Mouse (Mus musculus) spleen, adult 2 months (tissue): Measurements from ENCODE around the gene Naxd. TPM values are rescaled to one million over a fixed set of nuclear protein-coding genes. Genes with fewer than 3 reads are reported as not detected.
A peak's percentile ranks its signal among the peaks of the same experiment; 100 is the strongest.

Source experiments
- DNase-seq, 2 experiments: peaks; one replicate each; pipeline versions ENCODE4 v3.0.0 to v3.0.0-alpha.2; 2012 to 2021; ENCODE audit warnings: low spot score in 2 of 2, low read depth in 1 of 2
- H3K27ac ChIP-seq: fragments of 200-500 bp; 2 replicates; pipeline ENCODE4 v1.5.1; 2012; ENCODE audit warnings: low read length, inconsistent platforms; ENCODE audit not compliant: insufficient read depth
- H3K27me3 ChIP-seq: fragments of 200-500 bp; 2 replicates; pipeline ENCODE4 v1.6.1; 2012; ENCODE audit warnings: mild to moderate bottlenecking, moderate library complexity, low read length, inconsistent platforms; ENCODE audit not compliant: control insufficient read depth, insufficient read depth
- H3K36me3 ChIP-seq: fragments of 200-500 bp; 2 replicates; pipeline ENCODE4 v1.6.1; 2012; ENCODE audit warnings: mild to moderate bottlenecking, low read length, inconsistent platforms; ENCODE audit not compliant: control insufficient read depth, insufficient read depth
- H3K4me1 ChIP-seq: fragments of 200-500 bp; 2 replicates; pipeline ENCODE4 v1.6.1; 2011; ENCODE audit warnings: inconsistent platforms; ENCODE audit not compliant: control insufficient read depth, insufficient read depth, insufficient read length
- H3K4me3 ChIP-seq: fragments of 200-500 bp; 2 replicates; pipeline ENCODE4 v1.5.1; 2011; ENCODE audit warnings: mild to moderate bottlenecking, inconsistent platforms; ENCODE audit not compliant: insufficient read depth, insufficient read length; ENCODE audit errors: extremely low read depth
- CTCF ChIP-seq: fragments of 200-500 bp; IDR thresholded peaks from 2 replicates; pipeline ENCODE4 v1.5.1; 2011; ENCODE audit warnings: mild to moderate bottlenecking, inconsistent platforms; ENCODE audit not compliant: insufficient read depth, insufficient read length, insufficient replicate concordance; ENCODE audit errors: extremely low read depth
- POLR2A ChIP-seq: fragments of 200-500 bp; IDR thresholded peaks from 2 replicates; pipeline ENCODE4 v1.6.1; 2011; ENCODE audit warnings: low read depth, low read length, inconsistent platforms
- WGBS: fragments of 180-500 bp; shearing (Covaris S2); methylation state at CpG from one replicate; pipeline ENCODE4 v1.1.7; 2018; 5-methylcytosine and 5-hydroxymethylcytosine counted together
- polyA plus RNA-seq: library from polyadenylated mRNA; depleted of rRNA; stranded (reverse); fragments of >200 nt; gene quantifications from 2 replicates; pipeline ENCODE4 v1.2.3, GENCODE M21; 2012; rRNA removed

The Naxd gene
- 57.0 and 61.6 TPM in 2 replicates for polyA plus RNA-seq

DNA sequence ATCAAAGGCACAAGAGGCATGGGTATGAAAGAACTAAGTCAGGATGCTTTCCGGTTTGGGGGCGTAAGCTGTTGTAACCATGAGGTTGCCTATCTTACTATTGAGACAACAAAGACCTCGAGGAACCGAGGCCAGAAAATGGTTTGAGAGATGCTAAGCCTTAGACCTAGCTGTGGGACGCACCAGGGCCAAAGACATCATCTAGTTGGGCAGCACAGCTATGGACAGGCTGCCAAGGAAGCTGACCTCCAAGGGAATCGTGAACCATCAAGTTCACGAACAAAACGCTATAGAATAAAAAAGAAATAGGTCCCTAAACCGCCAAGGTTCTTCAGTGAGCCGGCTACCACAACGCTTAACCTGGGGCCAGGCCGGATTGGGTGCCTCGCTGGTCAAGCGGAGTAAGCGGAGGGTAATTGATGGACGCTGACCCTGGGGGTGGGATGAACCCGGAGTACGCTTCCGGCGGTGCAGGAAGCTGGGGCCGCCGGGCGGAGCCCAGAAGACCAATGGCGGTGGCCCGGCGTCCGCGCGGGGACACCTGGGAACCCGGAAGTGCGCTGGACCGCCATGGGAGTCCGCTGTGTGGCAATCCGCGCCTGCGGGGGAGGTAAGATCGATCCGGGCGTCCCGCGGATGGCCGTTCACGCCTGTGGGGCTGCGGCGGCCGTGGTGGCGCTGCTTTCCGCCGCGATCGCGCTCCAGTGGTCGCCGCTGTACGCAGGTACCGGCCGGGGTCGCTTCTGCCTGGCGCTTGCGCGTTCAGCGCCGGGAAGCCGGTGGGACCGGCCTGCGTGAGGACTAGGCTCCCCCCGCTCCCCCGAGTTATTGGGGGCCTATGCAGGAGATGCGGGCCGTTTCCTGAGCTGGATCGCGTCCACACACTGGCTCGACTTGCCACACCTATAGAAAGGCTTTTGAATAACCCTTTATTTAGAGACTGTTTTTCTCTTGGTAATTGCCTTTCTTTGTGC, at the start of gene Naxd:
Gene Naxd (plus strand): TSS at position 490 of the 974 bp plus-strand sequence.
- peak; percentile 60 to 86 for DNase-seq
- no peaks in the 10 kb centered on the region for H3K36me3 ChIP-seq
- peak within 1 kb of the TSS; percentile 64 for H3K27ac ChIP-seq
- peaks cover 8% of the 10 kb centered on the region for H3K4me1 ChIP-seq
- WGBS: 4% methylated on average over 72 of the region's 73 CpGs
- H3K27me3 ChIP-seq: no peaks in the 10 kb centered on the region
- TF ChIP-seq POLR2A (peak; percentile 60; the same call in 1 of the 2 replicates), CTCF (no peak)
- H3K4me3 ChIP-seq: peak within 1 kb of the TSS; percentile 80

- TF ChIP-seq POLR2A (no peak), CTCF (no peak)
- H3K4me1 ChIP-seq: peaks cover 3% of the 10 kb centered on the region; the same call in 1 of the 2 replicates
- H3K4me3 ChIP-seq: no peak overlapping the region
- H3K36me3 ChIP-seq: no peaks in the 10 kb centered on the region
- no peak for DNase-seq
- no peak overlapping the region for H3K27ac ChIP-seq
- 91% methylated on average over 23 of the region's 23 CpGs for WGBS
- H3K27me3 ChIP-seq: no peaks in the 10 kb centered on the region
Observed at GRCm38 (mm10) chr8:11447910-11448570, 49.3 kb upstream of the Naxd start.

- Histone ChIP-seq H3K36me3 (no peaks in the 10 kb centered on the region), H3K4me1 (peaks cover 5% of the 10 kb centered on the region; the same call in 1 of the 2 replicates), H3K27ac (no peak overlapping the region), H3K27me3 (no peaks in the 10 kb centered on the region), H3K4me3 (no peak overlapping the region)
- 48% methylated on average over 8 of the region's 8 CpGs for WGBS
- DNase-seq: no peak
- TF ChIP-seq POLR2A (no peak), CTCF (peak; percentile 37; the same call in 1 of the 2 replicates)
Observed at GRCm38 (mm10) chr8:11450184-11451113, 46.9 kb upstream of the Naxd start.

GRCm38 (mm10) chr8:11452152-11452551, 45.2 kb upstream of the Naxd start:
- no peaks in the 10 kb centered on the region for H3K27me3 ChIP-seq
- no peak overlapping the region for H3K4me3 ChIP-seq
- no peak for DNase-seq
- H3K4me1 ChIP-seq: peaks cover 5% of the 10 kb centered on the region; the same call in 1 of the 2 replicates
- WGBS: 85% methylated on average over 1 of the region's 1 CpGs
- no peak for TF ChIP-seq CTCF
- no peak overlapping the region for H3K27ac ChIP-seq
- no peaks in the 10 kb centered on the region for H3K36me3 ChIP-seq

- H3K27me3 ChIP-seq: no peaks in the 10 kb centered on the region
- H3K36me3 ChIP-seq: no peaks in the 10 kb centered on the region
- no peak overlapping the region; the same call in 1 of the 2 replicates for H3K27ac ChIP-seq
- H3K4me1 ChIP-seq: peaks cover 5% of the 10 kb centered on the region; the same call in 1 of the 2 replicates
- 2% methylated on average over 3 of the region's 3 CpGs for WGBS
- H3K4me3 ChIP-seq: no peak overlapping the region
- no peak for DNase-seq
- TF ChIP-seq CTCF (no peak), POLR2A (no peak)
Observed at GRCm38 (mm10) chr8:11452559-11452958, 44.7 kb upstream of the Naxd start.

DNA sequence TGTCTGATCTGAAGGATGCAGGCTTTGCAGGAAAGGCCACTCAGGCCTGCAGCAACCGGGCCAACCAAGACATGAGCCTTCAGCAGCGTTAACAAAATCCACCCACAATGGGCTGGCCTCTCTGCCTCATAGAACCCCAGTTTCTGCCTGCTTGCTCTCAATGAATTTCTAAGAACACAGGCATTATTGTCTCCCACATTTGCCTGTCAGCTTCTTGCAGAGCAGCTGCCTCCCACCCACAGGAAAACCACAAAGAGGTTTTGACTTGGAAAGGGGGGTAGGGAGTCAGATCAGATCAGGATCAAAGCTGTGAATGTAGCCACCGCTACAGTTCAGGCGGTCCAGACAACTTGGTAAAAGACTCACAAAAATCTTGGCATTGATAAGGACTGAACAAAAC, 44.3 kb upstream of the Naxd start:
- H3K27me3 ChIP-seq: no peaks in the 10 kb centered on the region
- no peak for DNase-seq
- H3K4me3 ChIP-seq: no peak overlapping the region
- H3K4me1 ChIP-seq: peaks cover 5% of the 10 kb centered on the region; the same call in 1 of the 2 replicates
- 7% methylated on average over 4 of the region's 4 CpGs for WGBS
- no peaks in the 10 kb centered on the region for H3K36me3 ChIP-seq
- no peak overlapping the region; the same call in 1 of the 2 replicates for H3K27ac ChIP-seq
- TF ChIP-seq CTCF (no peak), POLR2A (no peak)
